Mouse (Mus musculus) erythroblast, adult 5-6 weeks (primary cell): ENCODE results near the gene Dnah9. TPM values are rescaled to one million over a fixed set of nuclear protein-coding genes. Genes with fewer than 3 reads are reported as not detected.

Experiments
- ATAC-seq: replicated peaks from 2 replicates; pipeline ENCODE4 v1.8.0; 2016; ENCODE audit warnings: moderate number of reproducible peaks, mild to moderate bottlenecking, moderate TSS enrichment, inconsistent platforms; ENCODE audit not compliant: poor library complexity, low FRiP score, severe bottlenecking
- total RNA-seq, 2 experiments: library from RNA; stranded (forward) in 1 of 2; stranded (reverse) in 1 of 2; fragments of 150-400 nt in 1 of 2; fragments of 200-764, 138-1000 nt in 1 of 2; gene quantifications; 2 replicates each; pipeline versions ENCODE4 v1.2.3 to v1.2.4; 2015 to 2017; ENCODE audit warnings: low replicate concordance in 2 of 2

Gene Dnah9
- not detected in 2 replicates for total RNA-seq (2015; ENCODE audit: low replicate concordance)
- under 0.01 TPM in 1 of 2 replicates, not detected in the other for total RNA-seq (2017; ENCODE audit: low replicate concordance)

- no peak for ATAC-seq
These were observed at the start of gene Dnah9 for GRCm38 (mm10) chr11:66167801-66168651. Dnah9 (minus strand) TSS chr11:66168551.

DNA sequence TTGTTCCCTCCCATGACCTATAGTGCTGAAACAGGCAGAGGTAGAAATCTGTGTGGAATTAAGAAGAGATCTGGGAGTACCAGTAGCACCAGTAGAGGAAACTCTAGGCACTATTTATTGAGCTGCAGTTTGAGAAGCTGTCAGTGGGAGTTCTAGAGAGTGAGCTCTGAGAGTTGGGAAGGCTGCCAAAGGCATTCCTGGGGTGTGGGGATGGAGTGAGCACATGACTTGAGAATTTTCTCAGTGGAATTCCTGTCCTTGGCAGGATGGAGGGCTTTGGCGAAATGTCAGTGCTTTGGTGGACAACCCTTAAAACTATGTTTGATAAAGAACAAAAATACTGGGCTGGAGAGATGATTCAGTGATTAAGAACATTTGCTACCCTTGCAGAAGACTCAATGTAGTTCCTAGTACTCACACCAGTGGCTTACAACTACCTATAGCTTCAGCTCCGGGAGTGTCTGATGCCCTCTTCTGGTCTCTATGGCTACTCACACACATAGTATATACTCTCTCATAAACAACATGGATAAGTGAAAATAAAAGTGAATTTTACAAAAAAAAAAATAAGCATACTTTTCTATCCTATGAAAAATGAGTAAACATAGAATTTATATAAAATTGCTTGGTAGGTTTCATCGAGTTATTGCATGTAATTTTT lies 20.4 kb upstream of the Dnah9 start:
- ATAC-seq, result no peak

DNA sequence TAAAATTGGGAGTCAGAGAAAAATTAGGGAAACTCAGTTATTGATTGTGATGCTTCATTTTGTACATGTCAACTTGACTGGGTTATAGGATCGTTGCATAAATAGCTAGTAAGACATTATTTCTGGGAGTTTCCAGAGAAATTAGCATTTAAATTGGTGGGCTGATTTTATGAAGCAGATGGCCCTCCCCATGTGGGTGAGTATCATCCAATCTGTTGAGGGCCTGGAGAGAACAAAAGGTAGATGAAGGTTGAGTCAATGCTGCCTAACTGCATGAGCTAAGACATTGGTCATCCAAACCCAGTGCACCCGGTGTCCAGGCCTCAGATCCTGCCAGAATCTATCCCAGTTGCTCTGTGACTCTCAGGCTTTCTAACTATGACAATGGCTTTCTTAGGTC lies 19.8 kb upstream of the Dnah9 start:
- no peak for ATAC-seq

- ATAC-seq, result no peak
These were observed 9.4 kb upstream of the Dnah9 start for GRCm38 (mm10) chr11:66177781-66178180.

- ATAC-seq, result no peak
These were observed 4.3 kb downstream of the Dnah9 start for GRCm38 (mm10) chr11:66164022-66164421.

GRCm38 (mm10) chr11:66140631-66141252 lies 27.6 kb downstream of the Dnah9 start:
- no peak for ATAC-seq

DNA sequence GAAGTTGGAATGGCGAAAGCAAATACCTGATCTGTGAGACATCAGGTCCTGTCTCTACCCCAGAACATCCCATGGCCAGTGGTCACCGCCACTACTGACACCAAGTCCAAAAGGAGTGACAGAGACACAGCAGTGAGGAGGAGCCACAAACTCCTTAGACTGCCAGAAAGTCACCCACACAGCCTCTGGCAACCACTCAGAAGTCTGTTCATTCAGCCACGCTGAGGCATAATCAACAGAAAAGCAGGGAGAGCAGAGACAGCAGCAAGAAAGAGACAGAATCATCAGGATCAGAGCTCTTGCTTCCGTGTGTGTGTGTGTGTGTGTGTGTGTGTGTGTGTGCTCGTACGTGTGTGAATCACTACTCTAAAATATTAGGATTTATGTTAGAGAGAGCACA lies 33.5 kb downstream of the Dnah9 start:
- ATAC-seq, result no peak

- ATAC-seq, result no peak
These were observed 42.2 kb downstream of the Dnah9 start for GRCm38 (mm10) chr11:66126150-66126549.

- no peak for ATAC-seq
These were observed 43.9 kb downstream of the Dnah9 start for GRCm38 (mm10) chr11:66124496-66124895.

GRCm38 (mm10) chr11:66122017-66122416 lies 46.3 kb downstream of the Dnah9 start:
- ATAC-seq, result no peak

- no peak for ATAC-seq
These were observed 84.6 kb downstream of the Dnah9 start for GRCm38 (mm10) chr11:66083663-66084254.

DNA sequence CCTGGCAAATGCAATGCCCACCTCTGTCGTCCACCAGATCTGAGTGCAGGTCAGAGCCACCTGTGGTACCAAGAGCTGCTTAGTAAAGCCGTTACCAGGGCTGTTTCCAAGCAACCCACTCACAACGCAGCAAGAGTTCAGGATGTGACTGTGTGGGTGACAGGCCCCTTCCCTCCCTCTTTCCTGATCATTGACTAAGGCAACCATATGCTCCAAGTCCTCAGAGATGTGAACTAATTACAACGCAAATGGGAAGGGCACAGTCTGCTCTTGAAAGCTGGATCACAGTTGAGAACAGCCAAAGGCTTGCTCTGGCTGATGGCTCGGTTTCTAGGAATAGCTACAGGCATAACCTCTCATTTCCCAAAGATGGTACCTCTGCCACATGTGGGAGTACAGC lies 95.4 kb downstream of the Dnah9 start:
- no peak for ATAC-seq

DNA sequence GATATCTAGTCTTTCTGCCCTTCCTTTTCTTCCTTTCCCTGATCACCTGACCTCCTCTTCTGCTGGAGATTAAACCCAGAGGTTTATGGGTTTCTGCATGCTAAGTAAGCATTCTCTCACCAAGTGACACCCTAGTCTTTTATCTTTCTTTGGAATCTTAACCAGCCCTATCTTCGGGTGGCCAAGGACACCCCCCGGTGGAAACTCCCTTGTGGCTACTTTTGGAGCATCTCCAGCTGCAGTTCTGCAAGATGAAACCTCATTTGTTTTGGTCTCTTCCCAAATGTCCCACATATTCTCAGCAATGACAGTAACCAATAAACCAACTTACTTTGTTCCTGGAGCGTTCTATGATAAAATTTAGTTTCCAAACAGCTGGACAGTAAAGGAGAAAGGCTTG lies 109.4 kb downstream of the Dnah9 start:
- ATAC-seq, result no peak

- no peak for ATAC-seq
These were observed 117.1 kb downstream of the Dnah9 start for GRCm38 (mm10) chr11:66051294-66051693.

GRCm38 (mm10) chr11:66049146-66049545 lies 119.2 kb downstream of the Dnah9 start:
- no peak for ATAC-seq

GRCm38 (mm10) chr11:66046594-66047193 lies 121.7 kb downstream of the Dnah9 start:
- ATAC-seq, result no peak

DNA sequence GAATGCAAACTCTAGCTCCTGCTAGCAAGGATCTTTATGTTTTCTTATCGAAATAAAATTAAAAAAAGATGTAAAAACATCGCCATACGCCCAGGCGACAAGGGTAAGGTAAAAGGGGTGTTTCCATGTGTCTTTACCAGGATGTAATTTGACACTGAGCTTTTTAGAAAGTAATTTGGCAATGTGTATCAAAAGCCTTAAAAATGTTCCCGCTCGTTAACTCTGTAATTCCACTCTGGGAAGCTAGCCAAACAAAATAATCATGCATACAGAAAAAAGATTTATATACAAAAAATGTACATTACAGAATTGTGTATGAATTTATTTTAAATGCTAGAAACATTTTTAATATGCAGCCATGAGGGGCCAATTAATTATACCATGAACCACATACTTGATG lies 124.7 kb downstream of the Dnah9 start:
- ATAC-seq, result no peak

GRCm38 (mm10) chr11:66042531-66042930 lies 125.8 kb downstream of the Dnah9 start:
- ATAC-seq, result no peak

GRCm38 (mm10) chr11:66025728-66026127 lies 142.6 kb downstream of the Dnah9 start:
- no peak for ATAC-seq

DNA sequence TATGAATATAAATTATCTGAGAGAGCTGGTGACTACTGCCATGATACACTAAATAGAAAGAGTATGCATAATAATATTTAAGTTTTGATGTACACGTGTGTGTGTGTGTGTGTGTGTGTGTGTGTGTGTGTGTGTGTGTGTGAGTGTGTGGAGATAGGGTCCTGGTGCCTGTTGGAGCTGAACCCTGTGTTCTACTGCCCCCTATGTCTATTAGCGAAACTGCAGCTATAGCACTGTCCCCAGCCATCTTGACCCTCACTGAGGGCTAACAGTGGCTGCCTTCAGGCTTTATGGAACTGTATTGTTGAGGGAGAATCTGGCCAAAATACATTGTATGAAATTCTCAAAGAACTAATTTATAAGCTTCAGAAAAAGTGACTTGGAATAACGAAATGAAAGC lies 192.5 kb downstream of the Dnah9 start:
- no peak for ATAC-seq
